Mouse (Mus musculus) T-helper 17 cell (primary cell): Measurements from ENCODE around the gene Mael.

Source experiments
- in situ Hi-C, 2 experiments: fragments of 300-600 bp; cut with MboI, MseI; formaldehyde crosslinking; loops; 1 replicate in 1 of 2; 2 replicates in 1 of 2; pipeline ENCODE4 v1.15.1; 2025; ENCODE audit warnings: high pct_unique_total_duplicates in 2 of 2

Mael gene

GRCm38 (mm10) chr1:166209371-166209770 is 29.2 kb downstream of the Mael start:
- in situ Hi-C loops: loop anchor here in 1 of 2 experiments (10.0 kb wide), 1 partner anchor 1165 kb away; no protein-coding TSS in a partner anchor

GRCm38 (mm10) chr1:166205159-166205558 is 33.4 kb downstream of the Mael start:
- in situ Hi-C loops: loop anchor here in 1 of 2 experiments (10.0 kb wide), 1 partner anchor 1160 kb away; no protein-coding TSS in a partner anchor

- in situ Hi-C loops: loop anchor here in 1 of 2 experiments (10.0 kb wide), 1 partner anchor 1159 kb away; no protein-coding TSS in a partner anchor
These were observed 34.4 kb downstream of the Mael start for GRCm38 (mm10) chr1:166204171-166204570.

GRCm38 (mm10) chr1:166189821-166190220 is 48.7 kb downstream of the Mael start:
- in situ Hi-C loops: loop anchor here in 1 of 2 experiments (5.0 kb wide), 1 partner anchor 47 kb away; the partner anchor contains the start of gene Mael

- in situ Hi-C loops: loop anchor here in 1 of 2 experiments (5.0 kb wide), 1 partner anchor 52 kb away; the partner anchor contains the start of gene Mael
These were observed 53.2 kb downstream of the Mael start for GRCm38 (mm10) chr1:166185357-166185756.

- in situ Hi-C loops: loop anchor here in 1 of 2 experiments (5.0 kb wide), 1 partner anchor 53 kb away; the partner anchor contains the start of gene Mael
These were observed 53.9 kb downstream of the Mael start for GRCm38 (mm10) chr1:166184391-166185229.

- in situ Hi-C loops: no loop called here
These were observed 55.5 kb downstream of the Mael start for GRCm38 (mm10) chr1:166182952-166183627.

- in situ Hi-C loops: no loop called here
These were observed 57.0 kb downstream of the Mael start for GRCm38 (mm10) chr1:166181510-166181909.

- in situ Hi-C loops: no loop called here
These were observed 64.9 kb downstream of the Mael start for GRCm38 (mm10) chr1:166173621-166174020.

GRCm38 (mm10) chr1:166172992-166173391 is 65.6 kb downstream of the Mael start:
- in situ Hi-C loops: no loop called here

GRCm38 (mm10) chr1:166170852-166171251 is 67.7 kb downstream of the Mael start:
- in situ Hi-C loops: no loop called here

GRCm38 (mm10) chr1:166169713-166170112 is 68.8 kb downstream of the Mael start:
- in situ Hi-C loops: loop anchor here in 1 of 2 experiments (10.0 kb wide), 1 partner anchor 1405 kb away; no protein-coding TSS in a partner anchor

- in situ Hi-C loops: loop anchor here in 1 of 2 experiments (10.0 kb wide), 1 partner anchor 1403 kb away; no protein-coding TSS in a partner anchor
These were observed 70.5 kb downstream of the Mael start for GRCm38 (mm10) chr1:166168017-166168416.

- in situ Hi-C loops: loop anchor here in 1 of 2 experiments (10.0 kb wide), 1 partner anchor 1403 kb away; no protein-coding TSS in a partner anchor
These were observed 71.1 kb downstream of the Mael start for GRCm38 (mm10) chr1:166167405-166167804.

GRCm38 (mm10) chr1:166165159-166165558 is 73.4 kb downstream of the Mael start:
- in situ Hi-C loops: loop anchor here in 1 of 2 experiments (10.0 kb wide), 1 partner anchor 1400 kb away; no protein-coding TSS in a partner anchor

GRCm38 (mm10) chr1:166164580-166164979 is 74.0 kb downstream of the Mael start:
- in situ Hi-C loops: loop anchor here (5.0 to 10.0 kb wide), 4 partner anchors 148 to 1400 kb away; no protein-coding TSS in a partner anchor

- in situ Hi-C loops: loop anchor here (5.0 to 10.0 kb wide), 4 partner anchors 151 to 1396 kb away; no protein-coding TSS in a partner anchor
These were observed 77.7 kb downstream of the Mael start for GRCm38 (mm10) chr1:166160569-166161445.

- in situ Hi-C loops: loop anchor here (5.0 to 10.0 kb wide), 4 partner anchors 152 to 1395 kb away; no protein-coding TSS in a partner anchor
These were observed 78.4 kb downstream of the Mael start for GRCm38 (mm10) chr1:166160111-166160510.

GRCm38 (mm10) chr1:166158664-166159063 is 79.9 kb downstream of the Mael start:
- in situ Hi-C loops: loop anchor here in 1 of 2 experiments (5.0 to 10.0 kb wide), 2 partner anchors 204 to 304 kb away; no protein-coding TSS in a partner anchor

GRCm38 (mm10) chr1:166157712-166158111 is 80.8 kb downstream of the Mael start:
- in situ Hi-C loops: loop anchor here in 1 of 2 experiments (5.0 to 10.0 kb wide), 2 partner anchors 205 to 303 kb away; no protein-coding TSS in a partner anchor
